Mouse (Mus musculus) A20 (cell line): ENCODE measurements at regions not wholly inside any gene's neighbourhood (a gene's known extent, or its start where the extent isn't known, plus 50 kb on each side); places are given as distances from the start of the nearest gene placed in this dataset.
A peak's percentile ranks its signal among the peaks of the same experiment; 100 is the strongest.

ENCODE experiments used
- DNase-seq: peaks from one replicate; pipeline ENCODE4 v3.0.0-alpha.2; 2011; ENCODE audit warnings: low read depth, low spot score

- DNase-seq = no peak
Measured at GRCm38 (mm10) chr2:34042336-34042735, 154.6 kb upstream of the Mvb12b start.

DNA sequence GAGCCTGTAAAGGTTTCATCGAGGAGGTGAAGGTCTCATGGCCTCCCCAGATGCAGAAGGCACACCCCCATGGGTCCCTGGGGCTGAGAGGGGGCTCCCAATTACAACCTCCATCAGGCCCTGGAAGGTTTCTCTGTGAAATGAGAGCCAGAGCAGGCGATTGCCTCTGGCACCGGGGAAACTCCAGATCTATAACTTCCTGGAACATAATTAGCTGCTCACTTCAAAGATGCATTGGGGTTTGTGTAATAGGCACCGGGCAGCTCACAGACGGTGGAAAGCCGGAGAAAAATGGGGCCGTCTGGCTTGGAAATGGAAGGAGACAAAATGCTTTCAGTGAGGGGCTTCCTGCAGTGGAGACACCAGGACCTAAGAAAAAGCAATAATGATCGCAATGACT lies 151.2 kb upstream of the Mvb12b start:
- DNase-seq = no peak

DNA sequence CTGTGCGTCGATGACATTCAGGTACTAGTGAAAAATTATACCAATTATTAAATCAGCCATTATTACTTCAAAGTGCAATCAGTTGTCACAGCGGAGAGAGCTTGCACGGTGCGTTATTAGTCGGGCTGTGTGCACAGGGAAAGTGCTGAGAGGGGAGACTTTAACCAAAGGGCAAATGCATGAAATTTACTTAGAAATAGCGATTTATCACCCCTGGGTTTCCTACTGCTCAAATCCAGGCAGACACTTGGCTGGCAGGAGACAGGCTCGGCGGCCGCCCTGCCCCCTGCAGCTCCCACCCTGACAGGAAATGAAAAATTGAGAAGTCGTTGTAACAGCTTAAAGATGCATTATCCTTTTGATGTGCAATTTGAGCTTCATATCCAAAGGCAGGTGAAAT lies 145.5 kb upstream of the Mvb12b start:
- no peak for DNase-seq

GRCm38 (mm10) chr2:34031421-34031820 lies 143.7 kb upstream of the Mvb12b start:
- no peak for DNase-seq

DNA sequence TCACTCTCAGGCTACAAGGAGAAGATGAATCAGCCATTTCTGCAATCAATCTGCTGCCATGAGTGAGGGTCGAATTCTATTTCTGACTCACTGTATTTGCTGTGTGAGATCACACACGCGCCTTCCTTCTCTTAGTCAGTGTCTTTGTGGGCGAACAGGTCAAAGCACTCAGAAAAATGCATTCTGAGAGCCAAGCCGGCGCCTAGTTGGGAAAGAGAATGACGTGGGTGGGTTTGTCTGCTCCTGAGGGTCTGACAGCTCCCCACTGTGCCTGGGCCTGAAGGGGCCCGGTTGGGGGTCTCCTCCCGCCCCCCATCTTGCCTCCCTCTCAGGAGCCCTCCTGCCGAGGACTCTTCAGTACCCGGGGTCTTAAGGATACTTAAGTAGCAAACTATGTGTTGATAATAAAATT lies 143.3 kb upstream of the Mvb12b start:
- DNase-seq = no peak

- no peak for DNase-seq
Measured at GRCm38 (mm10) chr2:34027445-34027844, 139.7 kb upstream of the Mvb12b start.

- peak; percentile 4 for DNase-seq
Measured at GRCm38 (mm10) chr2:34026566-34027360, 139.0 kb upstream of the Mvb12b start.

DNA sequence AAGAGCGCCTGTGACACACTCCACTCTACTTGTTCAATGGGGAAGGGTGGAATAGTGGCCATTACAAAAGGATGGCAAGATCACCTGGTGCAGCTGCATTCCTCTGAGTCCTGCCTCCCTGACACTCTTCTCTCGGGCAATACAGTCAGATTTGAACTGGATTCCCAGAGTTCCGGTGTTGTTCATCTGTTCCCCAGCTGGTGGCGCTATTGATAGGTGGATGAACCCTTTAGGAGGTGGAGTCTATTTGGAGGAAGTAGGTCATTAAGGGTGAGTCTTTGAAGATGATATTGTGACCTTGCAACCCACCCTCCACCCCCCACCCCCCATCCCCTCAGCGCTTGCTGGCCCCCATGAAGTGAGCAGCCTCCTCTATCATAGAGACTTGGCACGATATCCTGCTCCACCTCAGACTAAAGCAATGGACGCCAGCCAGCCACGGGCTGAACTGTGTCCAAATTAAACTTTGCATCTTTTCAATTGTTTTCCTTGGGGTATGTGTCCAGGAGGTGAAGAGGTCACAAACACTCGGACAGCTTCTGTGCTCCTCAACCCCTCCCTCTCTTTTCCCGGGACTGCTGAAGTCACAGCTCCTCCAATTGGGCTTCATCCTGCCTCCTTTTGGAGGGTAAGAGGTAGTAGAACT lies 138.1 kb upstream of the Mvb12b start:
- DNase-seq = peak; percentile 59

DNA sequence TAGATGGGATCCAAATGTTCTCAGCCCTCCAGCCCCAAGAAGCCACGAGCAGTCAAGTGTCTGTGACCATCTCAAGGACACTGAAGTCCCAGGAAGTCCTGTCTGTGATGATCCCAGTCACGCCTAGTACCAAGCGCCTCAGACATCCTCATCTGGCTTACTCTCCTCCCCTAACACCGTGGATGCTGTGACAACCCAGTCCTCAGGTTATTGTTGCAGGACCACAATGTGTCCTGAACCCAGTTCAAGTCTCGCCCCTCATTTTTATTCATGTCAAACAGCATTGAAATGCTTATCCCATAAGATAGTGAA lies 129.4 kb upstream of the Mvb12b start:
- DNase-seq = no peak

DNA sequence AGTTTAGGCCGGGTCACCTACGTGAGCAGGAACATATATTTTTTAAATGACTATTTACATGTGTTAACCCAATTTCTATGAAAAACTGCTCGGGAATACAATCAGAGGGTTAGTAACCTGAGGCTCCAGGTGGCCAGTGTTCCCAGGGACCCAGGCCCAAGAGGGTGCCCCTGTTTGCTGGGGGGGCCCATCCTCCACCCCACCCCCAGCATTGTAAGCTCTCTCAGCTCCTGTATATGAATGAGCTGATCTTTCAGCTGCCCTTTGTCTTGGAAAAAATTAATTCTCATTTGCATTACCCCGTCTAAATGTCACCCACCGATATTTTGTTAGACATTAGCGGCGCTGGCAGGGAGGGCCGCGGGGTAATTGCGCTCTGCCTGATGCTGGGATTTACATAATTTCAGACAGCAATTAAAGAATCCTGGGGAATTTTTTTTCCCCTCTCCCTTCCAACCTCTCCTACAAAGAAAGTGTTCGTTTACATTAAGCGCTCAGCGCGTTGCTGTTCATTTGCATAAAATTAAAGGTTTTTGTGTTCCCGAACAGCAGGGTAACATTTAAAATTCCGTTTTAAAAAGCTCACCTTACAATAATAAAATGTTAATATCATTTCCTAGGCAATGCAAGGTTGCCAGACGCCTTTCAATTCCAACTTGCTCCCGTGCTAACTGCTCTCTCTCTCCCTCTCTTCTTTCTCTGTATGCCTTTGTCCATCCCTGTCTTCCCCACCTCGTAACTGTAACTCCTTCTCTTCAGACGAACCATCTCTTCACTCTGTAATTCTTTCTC lies 128.8 kb upstream of the Mvb12b start:
- DNase-seq = no peak

DNA sequence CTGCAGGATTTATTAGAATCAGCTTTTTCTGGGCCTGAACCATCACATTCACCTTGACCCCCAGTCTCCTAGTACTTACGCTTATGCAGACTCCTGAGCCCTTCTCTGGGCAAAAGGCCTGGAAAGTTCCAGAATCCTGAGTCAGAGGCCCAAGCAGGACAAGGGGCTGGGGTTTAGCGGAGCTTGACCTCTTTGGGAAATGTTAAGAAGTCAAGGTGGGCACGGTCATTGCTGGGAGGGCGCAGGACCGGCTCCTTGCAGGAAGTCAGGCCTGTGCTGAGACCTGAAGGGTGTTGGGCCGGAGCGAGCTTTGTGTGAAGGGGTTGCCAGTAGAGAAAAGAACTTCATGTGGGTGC lies 127.9 kb upstream of the Mvb12b start:
- DNase-seq = no peak

- no peak for DNase-seq
Measured at GRCm38 (mm10) chr2:34014868-34015639, 127.3 kb upstream of the Mvb12b start.

DNA sequence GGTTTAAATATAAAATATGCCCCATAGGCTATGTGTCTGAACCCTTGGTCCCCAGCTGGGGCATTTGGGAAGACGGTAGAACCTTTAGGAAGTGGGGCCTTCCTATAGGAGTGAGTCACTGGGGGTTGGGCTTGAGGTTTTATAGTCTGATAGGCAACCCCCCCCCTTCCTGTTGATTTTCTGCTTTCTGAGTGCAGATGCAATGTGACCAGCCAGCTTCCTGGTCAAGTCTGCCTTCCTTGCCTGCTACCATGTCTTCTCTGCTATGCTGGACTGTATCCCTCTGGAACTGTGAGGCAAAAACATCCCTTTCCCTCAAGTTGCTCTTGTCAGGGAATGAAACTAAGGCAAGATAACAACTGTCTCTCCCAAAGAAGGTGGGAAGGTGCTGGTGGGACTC lies 122.4 kb upstream of the Mvb12b start:
- no peak for DNase-seq

GRCm38 (mm10) chr2:34007916-34008315 lies 120.2 kb upstream of the Mvb12b start:
- no peak for DNase-seq

DNA sequence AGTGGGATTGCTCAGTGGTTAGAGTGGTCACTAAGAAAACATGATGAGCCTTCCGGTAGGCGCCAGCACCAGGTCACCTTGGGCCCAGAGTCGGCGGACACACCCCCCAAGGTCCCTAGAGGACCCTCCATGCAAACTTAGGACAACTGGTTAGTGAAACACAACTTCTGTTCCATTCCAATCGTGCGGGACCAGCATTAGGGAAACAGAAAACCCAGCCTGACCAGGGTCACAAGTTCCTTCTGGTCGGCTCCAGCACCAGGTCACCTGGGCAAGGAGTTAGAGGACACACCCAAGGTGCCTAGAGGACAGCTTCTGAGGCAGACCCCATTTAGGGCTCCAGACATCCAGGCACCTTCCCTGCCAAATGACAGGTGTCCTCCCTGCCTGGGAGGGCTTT lies 109.4 kb upstream of the Mvb12b start:
- DNase-seq = no peak

- DNase-seq = no peak
Measured at GRCm38 (mm10) chr2:33996331-33996730, 108.6 kb upstream of the Mvb12b start.

DNA sequence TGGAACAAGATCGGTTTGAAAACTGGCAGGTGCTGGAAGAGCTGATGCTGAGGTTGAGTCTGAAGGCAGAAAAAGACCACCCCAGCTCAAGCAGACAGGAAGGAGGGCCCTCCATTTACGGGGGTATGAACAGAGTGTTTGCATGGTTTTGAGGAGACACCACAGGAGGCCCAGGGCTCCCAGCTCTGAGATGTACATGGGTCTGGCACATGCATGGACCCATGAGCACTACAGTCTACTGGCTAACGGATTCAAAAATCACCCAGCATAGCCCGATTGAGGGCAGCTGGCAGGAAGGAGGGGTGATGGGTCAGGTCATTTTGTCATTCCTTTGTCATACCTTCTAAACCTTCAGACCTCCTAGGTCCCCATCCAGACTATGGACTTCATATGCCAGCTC lies 103.6 kb upstream of the Mvb12b start:
- DNase-seq = no peak

DNA sequence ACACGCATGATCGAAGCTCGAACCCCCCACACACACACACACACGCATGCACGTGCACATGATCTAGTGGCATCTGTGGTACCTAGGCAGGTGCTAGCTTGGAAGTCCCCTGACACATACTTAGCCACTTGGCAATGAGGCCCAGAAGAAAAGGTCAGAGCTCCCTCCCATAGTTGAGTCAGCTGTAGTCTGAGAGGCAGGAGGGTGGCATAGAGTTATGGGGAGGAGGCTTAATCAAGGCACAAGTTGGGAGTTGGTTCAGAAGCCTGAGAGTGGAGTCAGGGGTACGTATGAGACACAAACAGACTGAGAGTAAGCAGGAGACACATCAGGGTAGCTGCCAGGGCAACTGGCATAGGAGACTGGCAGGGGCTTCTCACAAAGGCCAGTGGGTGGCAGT lies 103.0 kb upstream of the Mvb12b start:
- peak; percentile 59 for DNase-seq

- DNase-seq = no peak
Measured at GRCm38 (mm10) chr2:33989555-33990370, 102.0 kb upstream of the Mvb12b start.

DNA sequence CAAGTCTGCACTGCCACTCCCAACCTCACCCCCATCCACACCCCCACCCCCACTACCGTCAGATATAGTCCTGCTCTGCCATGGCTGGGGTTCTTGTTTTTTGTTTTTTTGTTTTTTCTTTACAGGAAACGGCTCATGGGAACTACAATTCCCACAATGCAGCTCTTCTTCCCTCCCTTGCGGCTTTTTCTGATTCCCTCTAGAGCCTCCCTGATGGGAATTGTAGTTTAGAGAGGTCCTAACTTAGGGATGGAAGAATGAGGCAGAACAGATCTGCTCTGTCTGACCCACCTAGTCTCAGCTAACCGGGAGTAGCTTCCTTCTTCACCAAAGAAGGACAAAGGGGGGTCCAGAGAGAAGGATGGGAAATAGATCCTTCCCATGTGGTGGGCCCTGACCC lies 98.7 kb upstream of the Mvb12b start:
- no peak for DNase-seq

DNA sequence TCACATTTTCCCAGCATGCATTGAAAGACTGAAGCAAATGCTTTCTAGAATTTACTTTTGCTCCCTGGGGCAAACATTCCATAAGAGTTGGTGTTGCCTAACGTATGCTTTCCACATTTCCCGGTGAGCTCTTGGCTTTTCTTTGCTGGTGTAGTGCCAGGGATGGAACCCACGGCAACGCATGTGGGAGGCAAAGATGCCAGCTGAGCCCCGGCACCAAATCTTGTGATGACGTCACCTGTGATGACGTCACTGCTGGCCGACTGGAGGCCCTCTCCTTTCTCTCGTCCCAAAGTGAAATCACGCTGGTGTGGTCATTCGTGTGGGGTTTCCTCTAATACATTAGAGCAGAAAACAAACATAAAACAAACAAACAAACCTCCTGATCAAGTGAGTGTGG lies 97.6 kb upstream of the Mvb12b start:
- no peak for DNase-seq
